Mouse (Mus musculus) heart, postnatal 0 days (tissue): ENCODE results near the gene Klk1.

Experiments used
- CTCF ChIP-seq: IDR thresholded peaks from 2 replicates; pipeline ENCODE4 v1.5.1; 2016; ENCODE audit warnings: antibody characterized with exemption, control low read depth, low read depth
- EP300 ChIP-seq: IDR thresholded peaks from 2 replicates; pipeline ENCODE4 v1.6.1; 2016; ENCODE audit warnings: antibody characterized with exemption, low read depth

GRCm38 (mm10) chr7:44235909-44236308 is 10.7 kb downstream of the Klk1 start, which contains the start of gene Gm36864:
- TF ChIP-seq CTCF (no peak), EP300 (no peak)
